Mouse (Mus musculus): Measurements from ENCODE around the gene Stx4a.

- TF ChIP-seq CTCF (IDR thresholded peaks at IDR 0.05) (no peak), EP300 (IDR thresholded peaks at IDR 0.05) (no peak)
Observed at GRCm38 (mm10) chr7:127888821-127889220, 64.7 kb downstream of the Stx4a start.
